Mouse (Mus musculus): ENCODE data around the gene Narf.

Narf gene

GRCm38 (mm10) chr11:121237345-121238128, 484 bp downstream of the Narf start:
- DNase-seq: peak; percentile 78

GRCm38 (mm10) chr11:121239669-121240068, 2.6 kb downstream of the Narf start:
- DNase-seq: no peak

DNA sequence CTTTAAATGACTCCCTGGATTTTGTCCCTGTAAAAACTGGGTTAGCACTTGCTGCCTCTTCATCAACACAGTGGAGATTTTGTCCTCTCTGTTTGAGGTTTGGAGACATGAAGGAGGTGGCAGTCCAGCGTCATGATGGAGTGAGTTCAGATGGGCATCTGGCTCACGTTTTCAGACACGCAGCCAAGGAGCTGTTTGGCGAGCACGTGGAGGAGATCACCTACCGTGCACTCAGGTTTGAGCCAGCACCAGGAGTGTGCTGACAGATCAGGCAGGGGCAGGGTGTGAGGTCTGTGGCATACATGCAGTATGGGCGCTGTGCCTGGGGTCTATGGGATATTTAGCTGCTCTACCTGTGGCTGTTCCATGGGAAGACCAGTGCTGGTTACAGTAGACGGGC, 13.1 kb downstream of the Narf start:
- no peak for DNase-seq

DNA sequence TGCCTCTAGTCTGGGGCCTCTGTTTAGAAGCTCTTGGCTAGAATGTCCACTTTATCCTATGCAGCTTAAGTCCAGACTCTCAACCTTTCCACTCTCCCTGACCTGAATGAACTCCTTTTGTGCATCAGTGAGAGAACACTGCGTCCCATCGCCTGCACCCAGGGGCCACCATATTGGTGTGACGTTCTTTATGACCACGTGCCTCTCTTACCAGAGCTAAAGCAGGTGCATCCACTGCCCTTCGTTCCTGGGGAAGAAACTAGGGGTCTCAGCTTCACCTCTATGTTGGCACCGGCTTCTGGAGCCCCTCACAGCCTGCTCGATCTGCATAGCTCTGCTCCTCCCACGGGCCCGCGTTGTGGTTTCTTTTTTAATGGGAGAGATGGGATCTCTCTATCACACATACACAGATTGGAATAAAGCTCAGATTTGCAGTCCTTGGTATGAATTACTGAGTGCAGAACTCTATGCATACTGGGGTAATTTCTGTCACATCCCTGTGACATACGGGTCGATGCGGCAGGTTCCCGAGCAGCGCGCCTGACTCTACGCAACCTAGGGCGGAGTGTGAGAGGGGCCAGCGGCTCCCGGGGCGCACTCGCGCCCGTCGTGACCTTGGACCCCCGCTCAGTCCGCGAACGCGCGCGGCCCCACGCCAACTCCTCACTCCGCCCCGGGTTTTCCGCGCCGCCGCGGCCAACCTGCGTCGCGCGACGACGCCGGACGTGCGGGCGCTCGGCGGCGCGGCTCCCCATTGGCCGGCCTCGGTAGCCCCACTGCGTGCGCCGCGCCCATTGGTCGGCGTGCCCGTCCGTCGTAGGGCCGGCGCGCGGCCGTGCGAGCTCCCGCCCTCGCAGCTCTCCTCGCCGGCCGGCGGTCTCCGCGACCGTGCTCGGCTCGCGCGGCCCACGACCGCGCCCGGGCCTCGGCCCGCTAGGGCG, 22.4 kb downstream of the Narf start, which contains the start of gene Foxk2:
TSS of gene Foxk2 (plus strand) at position 831 of the 941 bp plus-strand sequence.
- peak; percentile 88 for DNase-seq

GRCm38 (mm10) chr11:121260211-121260906, 23.3 kb downstream of the Narf start:
- no peak for DNase-seq

DNA sequence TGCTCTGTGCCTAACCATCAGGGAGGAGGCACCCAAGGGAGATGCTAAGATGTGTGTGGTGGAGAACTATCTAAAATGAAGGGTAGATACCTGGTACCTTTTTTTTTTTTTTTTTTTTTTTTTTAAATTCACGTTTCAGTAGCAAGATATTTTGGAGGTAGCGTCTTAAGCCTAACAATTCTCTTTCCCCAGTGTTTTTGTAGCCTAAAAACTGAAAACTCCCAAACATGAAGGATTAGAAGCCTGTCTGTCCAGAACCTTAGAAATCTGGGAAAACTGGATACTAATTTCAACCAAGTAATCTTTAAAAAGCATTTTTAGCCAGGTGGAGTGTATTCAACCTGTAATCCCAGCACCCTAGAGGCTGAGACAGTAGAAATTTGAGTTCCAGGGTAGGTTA, 24.0 kb downstream of the Narf start:
- no peak for DNase-seq

GRCm38 (mm10) chr11:121277516-121277915, 40.5 kb downstream of the Narf start:
- no peak for DNase-seq

- no peak for DNase-seq
Measured at GRCm38 (mm10) chr11:121278011-121278410, 41.0 kb downstream of the Narf start.

GRCm38 (mm10) chr11:121282911-121283310, 45.9 kb downstream of the Narf start:
- DNase-seq: no peak

- DNase-seq: no peak
Measured at GRCm38 (mm10) chr11:121289859-121290258, 52.8 kb downstream of the Narf start.

DNA sequence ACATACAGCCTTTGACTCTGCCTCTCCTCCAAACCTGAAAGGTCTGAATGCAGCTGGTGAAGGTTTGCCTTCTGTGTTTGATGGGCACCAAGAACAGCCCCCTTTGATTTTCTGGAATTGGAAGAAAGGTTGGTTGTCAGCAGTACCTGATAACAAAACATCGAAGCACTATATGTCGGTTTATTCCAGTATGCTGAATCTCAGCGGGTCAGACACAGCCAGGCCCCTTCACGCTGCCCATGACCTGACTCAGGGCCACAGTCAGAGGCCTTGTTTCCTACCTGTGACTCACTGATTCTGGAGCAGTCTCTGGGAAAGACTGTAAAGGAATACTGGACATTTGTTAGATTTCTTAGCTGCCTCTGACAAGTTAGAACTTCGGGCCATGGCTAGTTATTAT, 57.7 kb downstream of the Narf start:
- DNase-seq: no peak

DNA sequence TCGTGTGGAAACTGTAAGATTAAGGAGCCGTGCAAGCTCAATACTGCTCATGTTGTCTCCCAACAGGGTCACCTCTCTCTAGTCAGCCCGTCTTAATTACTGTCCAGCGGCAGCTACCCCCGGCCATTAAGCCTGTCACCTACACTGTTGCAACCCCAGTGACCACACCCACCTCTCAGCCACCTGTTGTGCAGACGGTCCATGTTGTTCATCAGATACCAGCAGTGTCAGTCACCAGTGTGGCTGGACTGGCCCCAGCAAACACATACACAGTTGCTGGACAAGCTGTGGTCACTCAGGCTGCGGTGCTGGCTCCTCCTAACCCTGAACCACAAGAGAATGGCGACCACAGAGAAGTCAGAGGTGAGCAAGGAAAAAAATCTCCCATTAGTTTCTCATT, 61.4 kb downstream of the Narf start:
- DNase-seq: no peak

DNA sequence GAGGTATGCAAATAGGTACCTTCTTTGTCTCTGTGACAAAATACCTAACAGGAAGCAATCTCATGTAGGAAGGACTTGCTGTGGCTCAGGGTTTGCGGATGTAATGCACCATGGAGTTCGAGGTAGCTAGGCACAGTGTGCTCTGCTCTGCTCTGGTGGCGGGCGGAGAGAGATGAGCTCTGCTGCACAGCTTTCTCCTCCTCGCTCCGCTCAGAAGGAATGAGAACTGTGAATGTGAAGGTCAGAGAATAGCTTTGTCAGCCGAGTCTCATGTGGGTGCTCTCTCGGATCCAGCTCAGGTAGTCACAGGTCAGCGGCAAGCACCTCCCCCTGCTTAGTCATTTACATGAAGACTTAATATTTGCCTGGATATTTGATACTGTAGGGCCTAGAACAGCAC, 63.2 kb downstream of the Narf start:
- peak; percentile 86 for DNase-seq

GRCm38 (mm10) chr11:121305371-121305770, 68.3 kb downstream of the Narf start:
- DNase-seq: no peak

Measured in kidney, adult 9 months (tissue).